Mouse (Mus musculus) neutrophil, adult 59 days (primary cell): ENCODE measurements around the gene Olfr1192-ps1. TPM values are rescaled to one million over a fixed set of nuclear protein-coding genes. Genes with fewer than 3 reads are reported as not detected.

Experiments used
- total RNA-seq, 2 experiments: library from RNA; stranded (reverse); gene quantifications; 1 replicate in 1 of 2; 2 replicates in 1 of 2; pipeline ENCODE4 v1.2.4; 2023

The Olfr1192-ps1 gene
- not detected for total RNA-seq

DNA sequence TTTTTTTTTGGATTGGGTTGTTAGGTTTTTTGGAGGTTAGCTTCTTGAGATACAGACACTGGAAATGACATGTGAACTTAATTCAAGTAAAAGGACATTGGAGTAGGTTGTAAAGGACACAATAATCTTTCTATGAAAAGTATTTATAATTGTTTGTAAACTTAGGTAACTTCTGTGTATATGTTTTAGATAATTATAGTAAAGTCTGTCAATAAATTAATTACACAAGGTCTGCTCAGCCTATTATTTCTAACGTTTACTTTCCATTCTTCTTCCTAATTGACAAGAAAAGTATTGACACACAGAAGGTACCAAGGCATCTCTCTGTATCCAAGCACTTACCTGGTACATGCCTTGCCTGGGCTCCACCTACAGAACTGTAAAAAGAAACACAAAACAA lies at the start of gene Olfr1192-ps1:
TSS of gene Olfr1192-ps1 (plus strand) at position 301 of the 400 bp plus-strand sequence.

GRCm38 (mm10) chr2:88640242-88640641 lies 8.1 kb upstream of the Olfr1192-ps1 start, which contains the start of gene Olfr1191-ps1:
TSS of gene Olfr1191-ps1 (plus strand) at chr2:88640542.

GRCm38 (mm10) chr2:88675328-88675727 lies 27.0 kb downstream of the Olfr1192-ps1 start, which contains the start of gene Olfr1193:
TSS of gene Olfr1193 (plus strand) at chr2:88675628.

DNA sequence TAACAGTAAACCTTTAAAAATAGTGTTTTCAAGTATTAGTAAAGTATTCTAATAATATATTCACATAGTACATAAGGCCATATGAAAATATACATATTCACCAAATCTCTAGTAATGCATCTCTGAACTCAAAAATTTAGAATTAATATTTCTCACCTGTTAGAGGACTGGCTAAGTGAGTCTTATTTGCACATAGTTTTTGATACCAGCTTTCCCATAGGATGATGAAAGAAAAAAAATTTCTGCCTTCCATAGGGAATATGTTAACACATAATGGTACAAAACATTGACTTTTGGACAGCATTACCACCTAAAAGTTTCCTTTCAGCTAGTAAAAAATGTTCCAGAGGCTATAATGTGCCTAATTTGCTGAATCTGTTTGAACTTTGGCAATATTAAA lies 40.8 kb downstream of the Olfr1192-ps1 start, which contains the start of gene Olfr1195:
TSS of gene Olfr1195 (minus strand) at position 101 of the 400 bp plus-strand sequence.

DNA sequence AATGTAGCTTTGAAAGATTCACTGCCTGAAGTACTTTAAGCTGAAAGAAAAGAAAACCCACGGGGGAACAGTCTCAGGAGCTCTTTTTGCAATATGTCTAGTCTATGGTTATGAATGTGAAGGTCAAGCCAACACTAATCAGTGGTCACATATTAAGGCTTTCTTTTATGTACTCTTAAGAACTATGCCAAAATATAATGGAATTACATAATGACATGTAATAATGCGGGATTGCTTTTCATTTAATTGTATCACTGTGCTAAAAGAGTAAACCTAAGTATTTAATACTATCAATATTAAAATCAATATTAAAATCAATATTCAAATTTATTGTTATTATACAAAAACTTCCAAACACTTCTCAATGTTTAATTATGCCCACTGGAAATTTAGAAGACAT lies 56.2 kb downstream of the Olfr1192-ps1 start, which contains the start of gene Olfr1196:
TSS of gene Olfr1196 (minus strand) at position 101 of the 400 bp plus-strand sequence.

Other genes with a start within 250 kb of the Olfr1192-ps1 start
- gene Olfr1179, start 242.1 kb upstream of the Olfr1192-ps1 start, total RNA-seq = not detected
- gene Olfr1180, start 229.4 kb upstream of the Olfr1192-ps1 start, total RNA-seq = not detected
- not detected for gene Olfr1181, start 222.3 kb upstream of the Olfr1192-ps1 start, total RNA-seq
- gene Gm13757, start 199.4 kb upstream of the Olfr1192-ps1 start, total RNA-seq = not detected
- gene Olfr1183, start 193.6 kb upstream of the Olfr1192-ps1 start, total RNA-seq = not detected
- not detected for gene Olfr1184, start 164.9 kb upstream of the Olfr1192-ps1 start, total RNA-seq
- not detected for gene Olfr1185-ps1, start 155.2 kb upstream of the Olfr1192-ps1 start, total RNA-seq
- not detected for gene Olfr1186, start 130.0 kb upstream of the Olfr1192-ps1 start, total RNA-seq
- not detected for gene Olfr1188, start 91.6 kb upstream of the Olfr1192-ps1 start, total RNA-seq
- not detected for gene Olfr1189, start 62.1 kb upstream of the Olfr1192-ps1 start, total RNA-seq
- under 1 TPM in 1 of 2 experiments, not detected in 1; 0.09 TPM for gene Olfr1191-ps1, start 8.0 kb upstream of the Olfr1192-ps1 start, total RNA-seq
- gene Olfr1193, start 27.1 kb downstream of the Olfr1192-ps1 start, total RNA-seq = not detected
- gene Olfr1195, start 40.7 kb downstream of the Olfr1192-ps1 start, total RNA-seq = not detected
- gene Olfr1196, start 56.1 kb downstream of the Olfr1192-ps1 start, total RNA-seq = not detected
- gene Olfr1197, start 83.9 kb downstream of the Olfr1192-ps1 start, total RNA-seq = not detected
- gene Olfr1198, start 102.9 kb downstream of the Olfr1192-ps1 start, total RNA-seq = not detected
- not detected for gene Olfr1199, start 112.0 kb downstream of the Olfr1192-ps1 start, total RNA-seq
- not detected for gene Olfr1200, start 122.0 kb downstream of the Olfr1192-ps1 start, total RNA-seq
- gene Olfr1201, start 144.5 kb downstream of the Olfr1192-ps1 start, total RNA-seq = not detected
- not detected for gene Olfr1202, start 166.0 kb downstream of the Olfr1192-ps1 start, total RNA-seq
- gene Olfr1205, start 181.2 kb downstream of the Olfr1192-ps1 start, total RNA-seq = not detected
- not detected for gene Olfr1204, start 200.8 kb downstream of the Olfr1192-ps1 start, total RNA-seq
- gene Olfr1206, start 214.7 kb downstream of the Olfr1192-ps1 start, total RNA-seq = not detected